In the genomic region with DNA sequence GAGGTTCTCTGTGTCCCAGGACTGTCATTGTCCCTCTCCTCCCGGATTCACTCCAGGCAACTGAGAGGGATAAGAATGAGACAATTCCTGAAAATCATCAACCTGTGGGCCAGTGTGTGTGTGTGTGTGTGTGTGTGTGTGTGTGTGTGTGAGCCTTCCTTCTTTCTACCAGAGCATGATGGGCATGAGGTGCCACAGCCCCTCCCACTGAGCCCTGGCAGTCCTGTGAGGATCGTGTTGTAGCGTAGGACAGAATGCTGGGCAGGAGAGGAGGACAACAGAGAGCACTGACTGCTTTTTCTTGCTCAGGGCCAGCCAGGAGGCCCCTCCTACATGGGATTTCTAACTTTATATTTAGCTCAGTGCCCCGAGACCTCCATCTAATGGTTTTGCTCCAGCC, we compare ENCODE assay signal across 9 mouse cellular contexts. TPM values are rescaled to one million over a fixed set of nuclear protein-coding genes. Genes with fewer than 3 reads are reported as not detected.
DNase-seq lines count a peak whose midpoint lies in the region; ATAC-seq and TF ChIP-seq lines count a peak whose summit lies in the region.
"Had no signal": no experiment of that assay in that cellular context is flagged by ENCODE, and none has a peak within 500 bp of the region (broad histone marks: within the 10 kb centered on the region; RNA-seq: fewer than 3 reads in every experiment).

No protein-coding gene starts in this region.

- no peak for ATAC-seq in forebrain, embryonic 11.5 days (replicated peaks; ENCODE audit: low FRiP score)
- no peak for ATAC-seq in lung, embryonic 14.5 days (ENCODE audit: insufficient read depth)
- ATAC-seq in hindbrain, postnatal 0 days: no peak
- ATAC-seq in neural tube, embryonic 15.5 days (ENCODE audit: low FRiP score): no peak

- no peak overlapping the region for H3K9ac ChIP-seq in forebrain, embryonic 11.5 days (ENCODE audit: low read length)
- H3K9ac ChIP-seq in lung, embryonic 14.5 days: peak overlapping the region; percentile 70
- H3K9ac ChIP-seq in hindbrain, postnatal 0 days (replicated peaks; ENCODE audit: low read length): 0 out of 2 replicates have a peak overlapping the region, but pooled peaks have one; percentile 74
- H3K9ac ChIP-seq in neural tube, embryonic 15.5 days (replicated peaks): no peak overlapping the region

- H3K9me3 ChIP-seq in forebrain, embryonic 11.5 days (ENCODE audit: control insufficient read depth, low read length): no peaks in the 10 kb centered on the region
- H3K9me3 ChIP-seq in forebrain, embryonic 10.5 days: no peaks in the 10 kb centered on the region; the same call in 1 of the 2 replicates
- H3K9me3 ChIP-seq in lung, embryonic 14.5 days (ENCODE audit: low read depth, low read length): no peaks in the 10 kb centered on the region
- H3K9me3 ChIP-seq in hindbrain, postnatal 0 days (ENCODE audit: low read length): no peaks in the 10 kb centered on the region
- H3K9me3 ChIP-seq in neural tube, embryonic 15.5 days (replicated peaks): no peaks in the 10 kb centered on the region

- no peak overlapping the region for H3K4me3 ChIP-seq in forebrain, embryonic 11.5 days (ENCODE audit: low read depth, low read length)
- no peak overlapping the region for H3K4me3 ChIP-seq in forebrain, embryonic 10.5 days
- peak overlapping the region; percentile 71 for H3K4me3 ChIP-seq in lung, embryonic 14.5 days (ENCODE audit: low read depth, low read length)
- H3K4me3 ChIP-seq in hindbrain, postnatal 0 days (ENCODE audit: low read length): peak overlapping the region; percentile 71
- peak overlapping the region; percentile 74 for H3K4me3 ChIP-seq in neural tube, embryonic 15.5 days (replicated peaks)

- H3K27ac ChIP-seq in forebrain, embryonic 11.5 days (ENCODE audit: low read depth, low read length): no peak overlapping the region
- no peak overlapping the region for H3K27ac ChIP-seq in forebrain, embryonic 10.5 days
- no peak overlapping the region for H3K27ac ChIP-seq in lung, embryonic 14.5 days (ENCODE audit: low read depth)
- H3K27ac ChIP-seq in hindbrain, postnatal 0 days: no peak overlapping the region; the same call in 1 of the 2 replicates
- H3K27ac ChIP-seq in neural tube, embryonic 15.5 days (replicated peaks): no peak overlapping the region

- TF ChIP-seq CTCF in lung, embryonic 14.5 days (IDR thresholded peaks at IDR 0.05; ENCODE audit: low read depth): no peak
- no peak for TF ChIP-seq CTCF in hindbrain, postnatal 0 days (IDR thresholded peaks at IDR 0.05; ENCODE audit: low read depth)

- WGBS in forebrain, embryonic 11.5 days: 91% methylated on average over 4 of the region's 4 CpGs
- WGBS in forebrain, embryonic 10.5 days: 93% methylated on average over 4 of the region's 4 CpGs
- 80% methylated on average over 4 of the region's 4 CpGs for WGBS in lung, embryonic 14.5 days
- 73% methylated on average over 4 of the region's 4 CpGs for WGBS in hindbrain, postnatal 0 days
- WGBS in neural tube, embryonic 15.5 days: 87% methylated on average over 4 of the region's 4 CpGs

- no peaks in the 10 kb centered on the region for H3K36me3 ChIP-seq in forebrain, embryonic 11.5 days (ENCODE audit: control insufficient read depth, insufficient read depth, low read length)
- no peaks in the 10 kb centered on the region for H3K36me3 ChIP-seq in forebrain, embryonic 10.5 days (replicated peaks)
- peaks cover 9% of the 10 kb centered on the region for H3K36me3 ChIP-seq in lung, embryonic 14.5 days (ENCODE audit: insufficient read depth)
- no peaks in the 10 kb centered on the region for H3K36me3 ChIP-seq in hindbrain, postnatal 0 days (ENCODE audit: insufficient read depth, low read length)
- no peaks in the 10 kb centered on the region for H3K36me3 ChIP-seq in neural tube, embryonic 15.5 days

- no peaks in the 10 kb centered on the region for H3K27me3 ChIP-seq in forebrain, embryonic 11.5 days (ENCODE audit: control insufficient read depth, insufficient read depth, low read length)
- H3K27me3 ChIP-seq in forebrain, embryonic 10.5 days (ENCODE audit: poor library complexity, severe bottlenecking): peaks cover 57% of the 10 kb centered on the region
- H3K27me3 ChIP-seq in lung, embryonic 14.5 days (ENCODE audit: insufficient read depth, low read length): no peaks in the 10 kb centered on the region
- no peaks in the 10 kb centered on the region for H3K27me3 ChIP-seq in hindbrain, postnatal 0 days (ENCODE audit: insufficient read depth, low read length)
- H3K27me3 ChIP-seq in neural tube, embryonic 15.5 days (replicated peaks): no peaks in the 10 kb centered on the region

- peaks cover 4% of the 10 kb centered on the region; the same call in 1 of the 2 replicates for H3K4me1 ChIP-seq in forebrain, embryonic 11.5 days (replicated peaks; ENCODE audit: control insufficient read depth, insufficient read depth, low read length)
- peaks cover 25% of the 10 kb centered on the region for H3K4me1 ChIP-seq in forebrain, embryonic 10.5 days
- peaks cover 45% of the 10 kb centered on the region for H3K4me1 ChIP-seq in lung, embryonic 14.5 days (ENCODE audit: insufficient read depth)
- H3K4me1 ChIP-seq in hindbrain, postnatal 0 days (ENCODE audit: insufficient read depth, low read length): peaks cover 18% of the 10 kb centered on the region; the same call in 1 of the 2 replicates
- peaks cover 39% of the 10 kb centered on the region for H3K4me1 ChIP-seq in neural tube, embryonic 15.5 days

- no peak for DNase-seq in forebrain, embryonic 11.5 days (ENCODE audit: low spot score)
- no peak for DNase-seq in forebrain, embryonic 10.5 days (ENCODE audit: extremely low spot score, low spot score)
- no peak for DNase-seq in lung, embryonic 14.5 days
- no peak for DNase-seq in lung, postnatal 10 days
- no peak for DNase-seq in hindbrain, postnatal 0 days (ENCODE audit: low spot score)
- DNase-seq in urinary bladder, adult 18-20 months (ENCODE audit: low spot score in 2 of 2): no peak
- no peak for DNase-seq in urinary bladder, postnatal 4 days (ENCODE audit: low spot score in 2 of 2)
- DNase-seq: adrenal gland, postnatal 36 days had no signal

- H3K4me2 ChIP-seq in forebrain, embryonic 11.5 days (ENCODE audit: low read depth, low read length, severe bottlenecking): 0 out of 2 replicates have a peak overlapping the region, but pooled peaks have one; percentile 98
- H3K4me2 ChIP-seq in lung, embryonic 14.5 days: peak overlapping the region; percentile 91
- peak overlapping the region; percentile 88 for H3K4me2 ChIP-seq in hindbrain, postnatal 0 days (ENCODE audit: low read depth, low read length)
- H3K4me2 ChIP-seq in neural tube, embryonic 15.5 days: peak overlapping the region; percentile 96

RNA-seq across cellular contexts. Expression of gene Fads3, which starts 1.4 kb away (rescaled TPM):
- polyA plus RNA-seq in forebrain, embryonic 11.5 days (2014; fragmentation: Nextera tagmentation; extraction: Ambion mirVana): 5.9 and 6.1 TPM in 2 replicates
- 4.6 and 5.5 TPM in 2 replicates for polyA plus RNA-seq in forebrain, embryonic 10.5 days (2016; fragmentation: Nextera tagmentation; extraction: Ambion mirVana)
- polyA plus RNA-seq in lung, embryonic 14.5 days (2014; fragmentation: Nextera tagmentation; extraction: Ambion mirVana): 31.1 and 38.8 TPM in 2 replicates
- 52.5 and 59.0 TPM in 2 replicates for total RNA-seq in hindbrain, postnatal 0 days (2014; rRNA removed)
- 35.1 and 37.4 TPM in 2 replicates for polyA plus RNA-seq in hindbrain, postnatal 0 days (2015; fragmentation: Nextera tagmentation; extraction: Ambion mirVana)
- polyA plus RNA-seq in neural tube, embryonic 15.5 days (2015; fragmentation: Nextera tagmentation; extraction: Ambion mirVana): 30.3 and 32.3 TPM in 2 replicates

RNA-seq across cellular contexts. Expression of gene Rab3il1, which starts 41.3 kb away (rescaled TPM):
- 34.5 and 35.1 TPM in 2 replicates for polyA plus RNA-seq in forebrain, embryonic 11.5 days (2014; fragmentation: Nextera tagmentation; extraction: Ambion mirVana)
- polyA plus RNA-seq in forebrain, embryonic 10.5 days (2016; fragmentation: Nextera tagmentation; extraction: Ambion mirVana): 39.3 and 39.8 TPM in 2 replicates
- 30.9 and 34.0 TPM in 2 replicates for polyA plus RNA-seq in lung, embryonic 14.5 days (2014; fragmentation: Nextera tagmentation; extraction: Ambion mirVana)
- 19.7 and 23.0 TPM in 2 replicates for total RNA-seq in hindbrain, postnatal 0 days (2014; rRNA removed)
- polyA plus RNA-seq in hindbrain, postnatal 0 days (2015; fragmentation: Nextera tagmentation; extraction: Ambion mirVana): 20.1 and 22.2 TPM in 2 replicates
- 21.4 and 22.5 TPM in 2 replicates for polyA plus RNA-seq in neural tube, embryonic 15.5 days (2015; fragmentation: Nextera tagmentation; extraction: Ambion mirVana)

RNA-seq across cellular contexts. Expression of gene Best1, which starts 41.4 kb away (rescaled TPM):
- polyA plus RNA-seq in forebrain, embryonic 11.5 days (2014; fragmentation: Nextera tagmentation; extraction: Ambion mirVana): 0.92 and 1.5 TPM in 2 replicates
- polyA plus RNA-seq in forebrain, embryonic 10.5 days (2016; fragmentation: Nextera tagmentation; extraction: Ambion mirVana): 2.1 and 2.3 TPM in 2 replicates
- polyA plus RNA-seq in lung, embryonic 14.5 days (2014; fragmentation: Nextera tagmentation; extraction: Ambion mirVana): 1.0 and 1.4 TPM in 2 replicates
- 0.86 and 1.5 TPM in 2 replicates for total RNA-seq in hindbrain, postnatal 0 days (2014; rRNA removed)
- 2.6 and 3.0 TPM in 2 replicates for polyA plus RNA-seq in hindbrain, postnatal 0 days (2015; fragmentation: Nextera tagmentation; extraction: Ambion mirVana)
- polyA plus RNA-seq in neural tube, embryonic 15.5 days (2015; fragmentation: Nextera tagmentation; extraction: Ambion mirVana): 2.1 and 2.3 TPM in 2 replicates

RNA-seq across cellular contexts. Expression of gene Fads2, which starts 58.7 kb away (rescaled TPM):
- 75.9 and 83.8 TPM in 2 replicates for polyA plus RNA-seq in forebrain, embryonic 11.5 days (2014; fragmentation: Nextera tagmentation; extraction: Ambion mirVana)
- 188 and 201 TPM in 2 replicates for polyA plus RNA-seq in forebrain, embryonic 10.5 days (2016; fragmentation: Nextera tagmentation; extraction: Ambion mirVana)
- polyA plus RNA-seq in lung, embryonic 14.5 days (2014; fragmentation: Nextera tagmentation; extraction: Ambion mirVana): 38.3 and 40.5 TPM in 2 replicates
- 318 and 330 TPM in 2 replicates for total RNA-seq in hindbrain, postnatal 0 days (2014; rRNA removed)
- polyA plus RNA-seq in hindbrain, postnatal 0 days (2015; fragmentation: Nextera tagmentation; extraction: Ambion mirVana): 260 and 272 TPM in 2 replicates
- polyA plus RNA-seq in neural tube, embryonic 15.5 days (2015; fragmentation: Nextera tagmentation; extraction: Ambion mirVana): 163 and 165 TPM in 2 replicates

Comparison
In these comparisons a context has a peak if more than half of its experiments do, and no peak if none do; other contexts are left out.
1. H3K4me3 ChIP-seq: peak in lung, embryonic 14.5 days (single experiment), hindbrain, postnatal 0 days (single experiment) and neural tube, embryonic 15.5 days (single experiment); none in forebrain, embryonic 11.5 days (single experiment) and forebrain, embryonic 10.5 days (single experiment).
2. H3K9ac ChIP-seq: peak in lung, embryonic 14.5 days (single experiment) and hindbrain, postnatal 0 days (single experiment); none in forebrain, embryonic 11.5 days (single experiment) and neural tube, embryonic 15.5 days (single experiment).
3. Peak in every context shown above with its lines, with median percentiles within 50 percentile points of each other: H3K4me2 ChIP-seq.